Mouse (Mus musculus) liver, adult 2 months (tissue): ENCODE data around the gene Utf1. TPM values are rescaled to one million over a fixed set of nuclear protein-coding genes. Genes with fewer than 3 reads are reported as not detected.
A peak's percentile ranks its signal among the peaks of the same experiment; 100 is the strongest.

Experiments used
- DNase-seq: peaks from one replicate; pipeline ENCODE4 v3.0.0-alpha.2; 2011; ENCODE audit warnings: low read depth, low spot score; ENCODE audit errors: extremely low read depth
- H3K27ac ChIP-seq: fragments of 200-500 bp; replicated peaks from 2 replicates; pipeline ENCODE4 v1.5.1; 2012; ENCODE audit warnings: low read depth, mild to moderate bottlenecking, control low read depth, inconsistent platforms, low read length; ENCODE audit not compliant: insufficient read depth
- H3K27me3 ChIP-seq: fragments of 200-500 bp; 2 replicates; pipeline ENCODE4 v1.6.1; 2012; ENCODE audit warnings: mild to moderate bottlenecking, moderate library complexity, low read length, inconsistent platforms; ENCODE audit not compliant: control insufficient read depth, insufficient read depth
- H3K36me3 ChIP-seq: fragments of 200-500 bp; 2 replicates; pipeline ENCODE4 v1.6.1; 2012; ENCODE audit warnings: low read length, inconsistent platforms; ENCODE audit not compliant: control insufficient read depth, insufficient read depth
- H3K4me1 ChIP-seq: fragments of 200-500 bp; 2 replicates; pipeline ENCODE4 v1.6.1; 2011; ENCODE audit warnings: low read length; ENCODE audit not compliant: control insufficient read depth, insufficient read depth
- H3K4me3 ChIP-seq: fragments of 200-500 bp; 2 replicates; pipeline ENCODE4 v1.5.1; 2011; ENCODE audit warnings: low read depth, mild to moderate bottlenecking, control low read depth, low read length, moderate library complexity; ENCODE audit not compliant: insufficient read depth
- H3K79me2 ChIP-seq: fragments of 200-500 bp; 2 replicates; pipeline ENCODE4 v1.6.1; 2012; ENCODE audit warnings: inconsistent platforms, mild to moderate bottlenecking, low read length, moderate library complexity; ENCODE audit not compliant: control insufficient read depth, insufficient read depth
- H3K9ac ChIP-seq: fragments of 200-500 bp; 2 replicates; pipeline ENCODE4 v1.6.1; 2012; ENCODE audit warnings: low read depth, mild to moderate bottlenecking, control low read depth, inconsistent platforms, low read length
- CTCF ChIP-seq: fragments of 200-500 bp; IDR thresholded peaks from 2 replicates; pipeline ENCODE4 v1.5.1; 2011; ENCODE audit warnings: low read depth, low read length, control low read depth
- POLR2A ChIP-seq: fragments of 200-500 bp; IDR thresholded peaks from 2 replicates; pipeline ENCODE4 v1.6.1; 2011; ENCODE audit warnings: low read length, control low read depth; ENCODE audit not compliant: insufficient read depth; ENCODE audit errors: extremely low read depth
- WGBS: fragments of 180-500 bp; shearing (Covaris S2); methylation state at CpG from one replicate; pipeline ENCODE4 v1.1.7; 2018; 5-methylcytosine and 5-hydroxymethylcytosine counted together
- polyA plus RNA-seq: library from polyadenylated mRNA; depleted of rRNA; stranded (reverse); fragments of >200 nt; gene quantifications from 2 replicates; pipeline ENCODE4 v1.2.3, GENCODE M21; 2012
- total RNA-seq: library from RNA; depleted of rRNA; stranded (reverse); fragments of >200 nt; gene quantifications from 2 replicates; pipeline ENCODE4 v1.2.3, GENCODE M21; 2014

The Utf1 gene
- total and polyA plus RNA-seq, 2 experiments = not detected

GRCm38 (mm10) chr7:139916345-139916744 lies 27.2 kb upstream of the Utf1 start:
- Histone ChIP-seq H3K27ac (no peak overlapping the region), H3K4me3 (no peak overlapping the region), H3K27me3 (peaks cover 7% of the 10 kb centered on the region; the same call in 1 of the 2 replicates), H3K9ac (no peak overlapping the region), H3K36me3 (no peaks in the 10 kb centered on the region), H3K79me2 (no peaks in the 10 kb centered on the region), H3K4me1 (no peaks in the 10 kb centered on the region)
- TF ChIP-seq CTCF (no peak), POLR2A (no peak)
- 3% methylated on average over 1 of the region's 1 CpGs for WGBS
- DNase-seq = no peak

GRCm38 (mm10) chr7:139918262-139918661 lies 25.3 kb upstream of the Utf1 start:
- H3K79me2 ChIP-seq = no peaks in the 10 kb centered on the region
- WGBS = 85% methylated on average over 4 of the region's 4 CpGs
- H3K4me3 ChIP-seq = no peak overlapping the region
- no peak overlapping the region for H3K27ac ChIP-seq
- DNase-seq = no peak
- no peaks in the 10 kb centered on the region for H3K36me3 ChIP-seq
- no peak overlapping the region for H3K9ac ChIP-seq
- no peaks in the 10 kb centered on the region for H3K4me1 ChIP-seq
- peaks cover 7% of the 10 kb centered on the region; the same call in 1 of the 2 replicates for H3K27me3 ChIP-seq
- TF ChIP-seq CTCF = no peak
- no peak for TF ChIP-seq POLR2A

- Histone ChIP-seq H3K36me3 (no peaks in the 10 kb centered on the region), H3K79me2 (no peaks in the 10 kb centered on the region), H3K4me1 (no peaks in the 10 kb centered on the region), H3K4me3 (no peak overlapping the region), H3K27me3 (no peaks in the 10 kb centered on the region), H3K27ac (no peak overlapping the region), H3K9ac (no peak overlapping the region)
- TF ChIP-seq POLR2A (no peak), CTCF (peak; percentile 63)
- no peak for DNase-seq
- 27% methylated on average over 11 of the region's 11 CpGs for WGBS
Observed at GRCm38 (mm10) chr7:139930732-139931131, 12.9 kb upstream of the Utf1 start.

- TF ChIP-seq CTCF (no peak), POLR2A (no peak)
- Histone ChIP-seq H3K27me3 (peaks cover 4% of the 10 kb centered on the region; the same call in 1 of the 2 replicates), H3K27ac (no peak overlapping the region), H3K36me3 (no peaks in the 10 kb centered on the region), H3K4me3 (no peak overlapping the region), H3K4me1 (no peaks in the 10 kb centered on the region), H3K79me2 (no peaks in the 10 kb centered on the region), H3K9ac (no peak overlapping the region)
- 70% methylated on average over 10 of the region's 10 CpGs for WGBS
- no peak for DNase-seq
Observed at GRCm38 (mm10) chr7:139936705-139937104, 6.9 kb upstream of the Utf1 start.

- TF ChIP-seq POLR2A (no peak), CTCF (no peak)
- H3K4me1 ChIP-seq = no peaks in the 10 kb centered on the region
Observed at GRCm38 (mm10) chr7:139937138-139937537, 6.5 kb upstream of the Utf1 start.

GRCm38 (mm10) chr7:139937810-139938209 lies 5.8 kb upstream of the Utf1 start:
- Histone ChIP-seq H3K4me3 (no peak overlapping the region), H3K4me1 (no peaks in the 10 kb centered on the region), H3K27me3 (peaks cover 4% of the 10 kb centered on the region; the same call in 1 of the 2 replicates), H3K36me3 (no peaks in the 10 kb centered on the region), H3K79me2 (no peaks in the 10 kb centered on the region), H3K9ac (no peak overlapping the region), H3K27ac (no peak overlapping the region)
- DNase-seq = no peak
- 61% methylated on average over 5 of the region's 5 CpGs for WGBS
- TF ChIP-seq POLR2A (no peak), CTCF (no peak)

More at GRCm38 (mm10) chr7:139937138-139937537, 6.5 kb upstream of the Utf1 start:
- H3K27ac ChIP-seq = no peak overlapping the region
- 49% methylated on average over 3 of the region's 3 CpGs for WGBS
- H3K9ac ChIP-seq = no peak overlapping the region
- H3K27me3 ChIP-seq = peaks cover 4% of the 10 kb centered on the region; the same call in 1 of the 2 replicates
- no peaks in the 10 kb centered on the region for H3K36me3 ChIP-seq
- H3K79me2 ChIP-seq = no peaks in the 10 kb centered on the region
- H3K4me3 ChIP-seq = no peak overlapping the region
- DNase-seq = no peak
